Mouse (Mus musculus): ENCODE measurements around the gene Dock1. TPM values are rescaled to one million over a fixed set of nuclear protein-coding genes. Genes with fewer than 3 reads are reported as not detected.

Dock1 gene
- polyA plus RNA-seq, 1 experiment from 2014 or later: 7.9 TPM

DNA sequence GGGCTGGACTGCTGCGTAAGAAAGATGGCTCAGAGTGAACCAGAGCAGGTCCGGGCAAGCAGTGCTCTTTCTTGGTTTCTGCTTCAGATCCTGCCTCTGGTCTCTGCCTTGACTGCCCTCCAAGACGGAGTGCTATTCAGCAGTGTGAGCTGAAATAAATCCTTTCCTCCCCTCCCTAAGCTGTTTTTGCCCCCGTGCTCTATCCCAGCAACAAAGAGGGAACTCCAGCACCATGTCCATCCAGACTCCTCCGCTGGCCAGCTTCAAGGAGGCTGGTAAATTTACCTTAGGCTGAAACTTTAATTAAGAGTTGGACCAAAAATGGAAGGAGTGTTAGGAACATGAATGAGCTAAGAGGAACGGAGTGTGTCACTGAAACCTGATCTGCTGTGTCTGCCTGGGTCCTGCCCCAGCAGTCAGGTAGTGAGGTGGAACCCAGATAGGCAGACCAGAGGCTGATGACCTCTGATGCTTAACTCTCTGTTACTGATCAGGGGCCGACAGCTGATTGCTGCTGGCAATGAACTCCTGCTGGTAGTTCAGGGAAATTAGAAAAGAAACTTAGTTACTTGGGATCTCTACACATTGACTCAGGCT, 335.6 kb downstream of the Dock1 start:
- Histone ChIP-seq H3K27me3 (replicated peaks; ENCODE audit: control insufficient read depth, insufficient read depth, low read length) (no peaks in the 10 kb centered on the region), H3K4me2 (ENCODE audit: low read length) (no peak overlapping the region), H3K4me3 (ENCODE audit: low read depth, low read length) (no peak overlapping the region), H3K36me3 (ENCODE audit: control insufficient read depth, insufficient read depth, low read length) (no peaks in the 10 kb centered on the region), H3K4me1 (ENCODE audit: control insufficient read depth, insufficient read depth, low read length) (no peaks in the 10 kb centered on the region), H3K27ac (ENCODE audit: low read depth, low read length) (no peak overlapping the region), H3K9ac (ENCODE audit: low read length) (no peak overlapping the region), H3K9me3 (replicated peaks; ENCODE audit: control insufficient read depth, low read length) (no peaks in the 10 kb centered on the region)
- WGBS: 58% methylated on average over 7 of the region's 7 CpGs
- ATAC-seq (no peak), DNase-seq (ENCODE audit: low spot score) (no peak)

DNA sequence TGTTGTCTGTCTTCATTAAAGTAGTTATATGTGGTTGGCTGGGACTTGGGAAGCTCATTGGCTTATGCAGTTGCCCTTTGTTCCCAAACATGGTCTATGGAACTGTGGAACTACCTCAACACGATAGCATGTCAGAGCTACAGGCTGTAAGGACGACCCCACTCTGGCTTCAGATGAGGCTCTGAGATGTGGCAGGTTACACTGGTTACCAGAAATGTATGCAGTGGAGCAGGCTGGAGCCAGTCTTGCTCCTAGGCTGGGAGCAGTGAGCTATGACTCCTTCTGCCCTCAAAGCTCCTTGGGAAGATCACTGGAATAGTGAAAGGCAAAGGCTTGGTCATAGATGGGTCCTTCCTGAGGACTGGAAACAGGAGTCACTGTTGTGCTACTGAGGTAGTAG, 337.6 kb downstream of the Dock1 start:
- H3K27me3 ChIP-seq (replicated peaks; ENCODE audit: control insufficient read depth, insufficient read depth, low read length): no peaks in the 10 kb centered on the region
- no peak overlapping the region for H3K4me2 ChIP-seq (ENCODE audit: low read length)
- no peaks in the 10 kb centered on the region for H3K36me3 ChIP-seq (ENCODE audit: control insufficient read depth, insufficient read depth, low read length)
- no peak overlapping the region for H3K9ac ChIP-seq (ENCODE audit: low read length)
- no peak overlapping the region for H3K4me3 ChIP-seq (ENCODE audit: low read depth, low read length)
- ATAC-seq (no peak), DNase-seq (ENCODE audit: low spot score) (no peak)
- no peak overlapping the region for H3K27ac ChIP-seq (ENCODE audit: low read depth, low read length)
- WGBS: 81% methylated on average over 2 of the region's 2 CpGs
- no peaks in the 10 kb centered on the region for H3K9me3 ChIP-seq (replicated peaks; ENCODE audit: control insufficient read depth, low read length)
- H3K4me1 ChIP-seq (ENCODE audit: control insufficient read depth, insufficient read depth, low read length): no peaks in the 10 kb centered on the region

DNA sequence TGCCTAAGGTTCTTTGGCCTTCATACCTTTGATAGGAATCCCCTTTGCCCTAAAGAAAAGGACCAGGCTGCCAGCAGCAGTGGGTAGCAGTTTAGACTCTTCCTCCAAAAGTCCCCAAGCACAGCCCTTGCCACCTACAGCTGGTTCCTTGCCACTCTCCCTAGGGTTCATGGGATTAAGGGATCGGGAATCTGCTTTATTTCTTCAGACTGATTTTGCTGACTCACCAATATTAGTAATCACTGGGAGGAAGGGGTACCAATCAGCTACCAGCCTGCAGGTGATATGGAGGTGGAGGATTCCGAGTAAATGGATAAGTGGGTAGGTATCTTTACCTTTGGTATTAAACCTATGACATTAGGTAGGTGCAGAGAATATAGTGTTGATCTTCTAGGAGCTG, 340.5 kb downstream of the Dock1 start:
- Histone ChIP-seq H3K27me3 (replicated peaks; ENCODE audit: control insufficient read depth, insufficient read depth, low read length) (no peaks in the 10 kb centered on the region), H3K4me1 (ENCODE audit: control insufficient read depth, insufficient read depth, low read length) (no peaks in the 10 kb centered on the region), H3K27ac (ENCODE audit: low read depth, low read length) (no peak overlapping the region), H3K36me3 (ENCODE audit: control insufficient read depth, insufficient read depth, low read length) (no peaks in the 10 kb centered on the region), H3K4me2 (ENCODE audit: low read length) (no peak overlapping the region), H3K9ac (ENCODE audit: low read length) (no peak overlapping the region), H3K9me3 (replicated peaks; ENCODE audit: control insufficient read depth, low read length) (no peaks in the 10 kb centered on the region), H3K4me3 (ENCODE audit: low read depth, low read length) (no peak overlapping the region)
- WGBS: 86% methylated on average over 2 of the region's 2 CpGs
- ATAC-seq: no peak
- no peak for DNase-seq (ENCODE audit: low spot score)

DNA sequence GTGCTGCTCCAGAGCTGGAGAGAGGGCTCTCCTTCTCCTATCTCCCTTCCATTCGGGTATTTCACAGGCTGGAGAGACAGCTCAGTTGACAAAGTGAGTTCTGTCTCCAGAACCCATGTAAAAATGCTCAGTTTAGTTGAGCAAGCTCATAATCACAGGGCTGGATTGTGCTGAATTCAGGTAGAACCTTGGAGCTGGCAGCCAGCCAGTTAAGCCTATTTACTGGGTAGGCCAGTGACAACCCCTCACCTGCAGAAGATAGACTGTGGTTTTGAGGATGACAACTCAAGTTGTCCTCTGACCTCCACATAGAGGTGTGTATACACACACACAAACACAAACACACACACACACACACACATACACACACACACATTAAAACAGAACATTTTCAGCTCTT, 347.1 kb downstream of the Dock1 start:
- Histone ChIP-seq H3K4me1 (ENCODE audit: control insufficient read depth, insufficient read depth, low read length) (no peaks in the 10 kb centered on the region), H3K9me3 (replicated peaks; ENCODE audit: control insufficient read depth, low read length) (no peaks in the 10 kb centered on the region), H3K36me3 (ENCODE audit: control insufficient read depth, insufficient read depth, low read length) (no peaks in the 10 kb centered on the region), H3K27me3 (replicated peaks; ENCODE audit: control insufficient read depth, insufficient read depth, low read length) (no peaks in the 10 kb centered on the region), H3K27ac (ENCODE audit: low read depth, low read length) (no peak overlapping the region), H3K4me3 (ENCODE audit: low read depth, low read length) (no peak overlapping the region), H3K9ac (ENCODE audit: low read length) (no peak overlapping the region), H3K4me2 (ENCODE audit: low read length) (no peak overlapping the region)
- DNase-seq (ENCODE audit: low spot score): no peak
- 85% methylated on average over 1 of the region's 1 CpGs for WGBS
- no peak for ATAC-seq

DNA sequence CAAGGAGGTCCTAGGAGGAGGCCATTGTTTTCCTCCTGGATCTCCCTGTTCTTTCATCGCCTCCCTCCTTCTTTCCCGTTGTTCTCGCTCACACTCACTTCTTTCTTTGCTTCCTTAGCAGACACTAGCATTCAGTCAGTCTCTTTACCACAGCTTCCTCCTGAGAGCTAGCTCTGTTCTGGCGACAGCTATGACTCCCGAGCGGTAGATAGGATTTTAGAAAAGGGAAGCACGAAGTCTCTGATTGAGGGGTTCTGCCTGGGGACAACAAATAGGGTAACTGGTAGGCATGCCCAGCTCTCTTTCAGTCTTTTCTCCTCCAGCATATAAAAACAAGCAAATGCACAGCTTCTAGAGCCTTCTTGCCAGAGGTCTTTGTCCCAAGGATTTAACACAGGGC, 350.3 kb downstream of the Dock1 start:
- Histone ChIP-seq H3K4me3 (ENCODE audit: low read depth, low read length) (no peak overlapping the region), H3K36me3 (ENCODE audit: control insufficient read depth, insufficient read depth, low read length) (no peaks in the 10 kb centered on the region), H3K9ac (ENCODE audit: low read length) (no peak overlapping the region), H3K27ac (ENCODE audit: low read depth, low read length) (no peak overlapping the region), H3K27me3 (replicated peaks; ENCODE audit: control insufficient read depth, insufficient read depth, low read length) (no peaks in the 10 kb centered on the region), H3K4me1 (ENCODE audit: control insufficient read depth, insufficient read depth, low read length) (no peaks in the 10 kb centered on the region), H3K9me3 (replicated peaks; ENCODE audit: control insufficient read depth, low read length) (no peaks in the 10 kb centered on the region), H3K4me2 (ENCODE audit: low read length) (no peak overlapping the region)
- DNase-seq (ENCODE audit: low spot score) (no peak), ATAC-seq (no peak)
- WGBS: 65% methylated on average over 7 of the region's 7 CpGs

DNA sequence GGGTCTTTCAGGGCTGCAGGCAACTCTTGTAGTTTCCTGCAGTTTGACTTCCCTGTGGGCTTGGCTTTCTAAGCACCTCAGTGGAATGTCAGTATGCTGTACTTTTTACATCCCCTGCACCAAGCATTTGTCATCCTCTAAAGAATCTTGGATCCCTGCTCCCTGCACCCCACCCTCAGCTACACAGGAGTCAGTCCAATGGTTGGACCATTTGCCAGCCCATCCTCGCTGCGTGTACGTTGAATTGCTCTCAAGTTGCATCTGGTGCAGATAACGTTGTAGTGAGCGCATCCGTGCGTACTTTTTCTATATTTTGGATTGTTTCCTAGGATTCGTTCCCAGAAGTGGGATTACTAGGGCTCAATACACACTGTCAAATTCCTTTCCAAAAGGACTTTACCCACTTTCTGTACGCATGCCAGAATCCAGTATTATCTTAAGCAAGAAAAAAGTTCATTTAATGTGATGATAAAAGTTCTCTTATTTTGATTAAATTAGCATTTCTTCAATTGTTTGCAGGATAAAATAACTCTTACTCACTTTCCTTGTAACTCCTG, 351.2 kb downstream of the Dock1 start:
- Histone ChIP-seq H3K27ac (ENCODE audit: low read depth, low read length) (no peak overlapping the region), H3K9me3 (replicated peaks; ENCODE audit: control insufficient read depth, low read length) (no peaks in the 10 kb centered on the region), H3K4me3 (ENCODE audit: low read depth, low read length) (no peak overlapping the region), H3K27me3 (replicated peaks; ENCODE audit: control insufficient read depth, insufficient read depth, low read length) (no peaks in the 10 kb centered on the region), H3K4me2 (ENCODE audit: low read length) (no peak overlapping the region), H3K9ac (ENCODE audit: low read length) (no peak overlapping the region), H3K36me3 (ENCODE audit: control insufficient read depth, insufficient read depth, low read length) (no peaks in the 10 kb centered on the region), H3K4me1 (ENCODE audit: control insufficient read depth, insufficient read depth, low read length) (no peaks in the 10 kb centered on the region)
- 71% methylated on average over 9 of the region's 9 CpGs for WGBS
- ATAC-seq (no peak), DNase-seq (ENCODE audit: low spot score) (peak; percentile 51)

DNA sequence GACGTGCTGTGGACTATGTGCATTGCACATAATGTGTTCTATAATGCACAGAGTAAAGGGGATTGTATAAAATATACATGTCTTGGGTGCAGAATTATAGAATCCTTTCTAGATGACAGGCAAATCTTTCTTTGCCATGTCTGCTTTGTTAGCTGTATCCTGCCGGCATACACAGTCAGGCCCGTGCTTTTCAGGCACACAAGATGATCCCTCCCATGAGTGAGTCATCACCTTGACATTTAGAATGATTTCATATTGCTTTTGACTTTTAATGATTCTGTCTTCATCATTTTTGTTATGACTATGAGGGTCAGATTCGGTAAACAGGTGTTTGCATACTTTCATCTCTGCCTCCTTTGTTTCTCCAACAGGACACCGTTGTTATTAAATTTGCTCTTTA, 354.1 kb downstream of the Dock1 start:
- 96% methylated on average over 5 of the region's 5 CpGs for WGBS
- no peaks in the 10 kb centered on the region for H3K9me3 ChIP-seq (replicated peaks; ENCODE audit: control insufficient read depth, low read length)
- ATAC-seq: no peak
- no peaks in the 10 kb centered on the region for H3K36me3 ChIP-seq (ENCODE audit: control insufficient read depth, insufficient read depth, low read length)
- no peak overlapping the region for H3K27ac ChIP-seq (ENCODE audit: low read depth, low read length)
- H3K27me3 ChIP-seq (replicated peaks; ENCODE audit: control insufficient read depth, insufficient read depth, low read length): no peaks in the 10 kb centered on the region
- no peak overlapping the region for H3K9ac ChIP-seq (ENCODE audit: low read length)
- H3K4me1 ChIP-seq (ENCODE audit: control insufficient read depth, insufficient read depth, low read length): no peaks in the 10 kb centered on the region
- no peak overlapping the region for H3K4me3 ChIP-seq (ENCODE audit: low read depth, low read length)
- no peak overlapping the region for H3K4me2 ChIP-seq (ENCODE audit: low read length)
- no peak for DNase-seq (ENCODE audit: low spot score)

DNA sequence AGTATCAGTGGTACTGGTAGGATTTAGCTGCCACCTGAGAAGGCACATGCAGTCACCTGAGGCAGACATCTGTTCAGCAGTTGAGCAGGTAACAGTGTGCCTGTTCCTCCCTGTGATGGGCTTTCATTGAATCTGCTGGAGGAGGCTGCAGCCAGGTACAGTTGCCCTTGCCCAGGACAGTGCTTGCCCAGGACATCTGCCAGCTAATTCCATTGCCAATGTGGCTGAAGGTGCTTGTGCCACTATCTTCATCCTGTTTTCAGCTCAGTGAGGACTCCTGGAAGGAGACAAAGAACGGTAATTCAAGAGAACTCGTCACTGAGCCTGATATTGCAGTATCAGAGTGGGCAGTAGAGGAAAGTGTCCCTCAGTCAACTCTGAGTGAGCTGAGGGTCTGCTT, 358.3 kb downstream of the Dock1 start:
- 89% methylated on average over 2 of the region's 2 CpGs for WGBS
- H3K9me3 ChIP-seq (replicated peaks; ENCODE audit: control insufficient read depth, low read length): no peaks in the 10 kb centered on the region

DNA sequence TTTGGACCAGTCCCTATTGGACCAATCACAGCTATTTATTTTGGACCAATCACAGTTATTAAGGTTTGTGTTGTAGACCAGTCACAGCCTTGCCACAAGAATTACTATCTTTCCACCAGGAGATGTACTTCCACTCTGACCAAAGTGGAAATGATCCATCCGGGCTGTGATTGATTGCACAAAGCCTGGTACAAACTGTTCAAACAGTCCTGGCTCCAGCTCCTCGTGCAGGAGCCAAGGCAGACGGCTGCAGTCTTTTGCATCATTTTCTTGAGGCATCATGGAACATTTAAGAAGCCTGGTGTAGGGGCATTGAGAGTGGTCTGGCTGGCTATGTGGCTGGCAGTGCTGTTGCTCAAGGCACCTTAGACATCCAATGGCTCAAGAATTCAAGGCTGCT, 358.7 kb downstream of the Dock1 start:
- Histone ChIP-seq H3K4me2 (ENCODE audit: low read length) (no peak overlapping the region), H3K4me3 (ENCODE audit: low read depth, low read length) (no peak overlapping the region), H3K36me3 (ENCODE audit: control insufficient read depth, insufficient read depth, low read length) (no peaks in the 10 kb centered on the region), H3K9me3 (replicated peaks; ENCODE audit: control insufficient read depth, low read length) (no peaks in the 10 kb centered on the region), H3K4me1 (ENCODE audit: control insufficient read depth, insufficient read depth, low read length) (no peaks in the 10 kb centered on the region), H3K27ac (ENCODE audit: low read depth, low read length) (no peak overlapping the region), H3K27me3 (replicated peaks; ENCODE audit: control insufficient read depth, insufficient read depth, low read length) (no peaks in the 10 kb centered on the region), H3K9ac (ENCODE audit: low read length) (no peak overlapping the region)
- 82% methylated on average over 3 of the region's 3 CpGs for WGBS
- ATAC-seq (no peak), DNase-seq (ENCODE audit: low spot score) (no peak)

More for the DNA sequence above, 358.3 kb downstream of the Dock1 start:
- no peak for ATAC-seq
- Histone ChIP-seq H3K36me3 (ENCODE audit: control insufficient read depth, insufficient read depth, low read length) (no peaks in the 10 kb centered on the region), H3K4me2 (ENCODE audit: low read length) (no peak overlapping the region), H3K9ac (ENCODE audit: low read length) (no peak overlapping the region), H3K27me3 (replicated peaks; ENCODE audit: control insufficient read depth, insufficient read depth, low read length) (no peaks in the 10 kb centered on the region), H3K4me1 (ENCODE audit: control insufficient read depth, insufficient read depth, low read length) (no peaks in the 10 kb centered on the region), H3K4me3 (ENCODE audit: low read depth, low read length) (no peak overlapping the region), H3K27ac (ENCODE audit: low read depth, low read length) (no peak overlapping the region)
- DNase-seq (ENCODE audit: low spot score): no peak

Data from forebrain, embryonic 14.5 days (tissue).